In the genomic region with DNA sequence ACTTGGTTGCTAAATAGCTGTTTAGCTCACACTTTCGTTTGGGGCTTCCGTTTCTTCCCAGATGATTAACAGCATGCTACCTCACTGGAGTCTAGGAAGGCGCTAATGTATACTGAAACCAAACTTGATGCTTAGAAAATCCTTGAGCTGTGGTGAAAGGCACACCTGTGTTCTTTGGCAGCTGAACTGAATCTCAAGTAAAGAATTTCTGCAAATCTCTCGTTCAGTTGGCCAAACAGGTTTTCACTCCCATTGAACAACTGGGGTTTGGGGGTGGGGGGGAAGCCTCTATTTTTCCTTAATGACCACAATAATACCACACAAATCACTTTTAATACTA, we compare ENCODE assay signal across 26 mouse cellular contexts.
DNase-seq lines count a peak whose midpoint lies in the region; ATAC-seq and TF ChIP-seq lines count a peak whose summit lies in the region.
"Had no signal": no experiment of that assay in that cellular context is flagged by ENCODE, and none has a peak within 500 bp of the region (broad histone marks: within the 10 kb centered on the region; RNA-seq: fewer than 3 reads in every experiment).

No protein-coding gene starts in this region.

- peaks cover 14% of the 10 kb centered on the region; the same call in 1 of the 2 replicates for H3K27me3 ChIP-seq in forebrain, embryonic 16.5 days (replicated peaks; ENCODE audit: control insufficient read depth, insufficient read depth, low read length)
- peaks cover 10% of the 10 kb centered on the region for H3K27me3 ChIP-seq in forebrain, embryonic 11.5 days (ENCODE audit: control insufficient read depth, insufficient read depth, low read length)
- H3K27me3 ChIP-seq in lung, postnatal 0 days (replicated peaks; ENCODE audit: insufficient read depth, low read length): no peaks in the 10 kb centered on the region
- H3K27me3 ChIP-seq in stomach, embryonic 16.5 days (ENCODE audit: control insufficient read depth, insufficient read depth, low read length): no peaks in the 10 kb centered on the region
- peaks cover 34% of the 10 kb centered on the region for H3K27me3 ChIP-seq in midbrain, embryonic 10.5 days (ENCODE audit: low read depth, poor library complexity, severe bottlenecking)

- no peak overlapping the region for H3K9ac ChIP-seq in forebrain, embryonic 16.5 days (replicated peaks; ENCODE audit: low read depth, low read length)
- H3K9ac ChIP-seq in forebrain, embryonic 11.5 days (ENCODE audit: low read length): no peak overlapping the region
- no peak overlapping the region for H3K9ac ChIP-seq in lung, postnatal 0 days (replicated peaks; ENCODE audit: low read depth)
- no peak overlapping the region for H3K9ac ChIP-seq in stomach, embryonic 16.5 days (ENCODE audit: low read length)
- H3K9ac ChIP-seq: embryonic facial prominence, embryonic 13.5 days; forebrain, embryonic 13.5 days; hindbrain, embryonic 15.5 days; limb, embryonic 12.5 days; liver, embryonic 15.5 days; midbrain, embryonic 13.5 days; neural tube, embryonic 13.5 days had no signal

- H3K9me3 ChIP-seq in forebrain, embryonic 16.5 days (ENCODE audit: control insufficient read depth, low read length): no peaks in the 10 kb centered on the region
- H3K9me3 ChIP-seq in forebrain, embryonic 11.5 days (ENCODE audit: control insufficient read depth, low read length): no peaks in the 10 kb centered on the region
- H3K9me3 ChIP-seq in lung, postnatal 0 days (ENCODE audit: low read length): no peaks in the 10 kb centered on the region
- H3K9me3 ChIP-seq in stomach, embryonic 16.5 days (replicated peaks; ENCODE audit: control insufficient read depth, low read length): no peaks in the 10 kb centered on the region
- no peaks in the 10 kb centered on the region for H3K9me3 ChIP-seq in midbrain, embryonic 10.5 days (replicated peaks)
- H3K9me3 ChIP-seq: embryonic facial prominence, embryonic 13.5 days; forebrain, embryonic 13.5 days; hindbrain, embryonic 10.5 days; hindbrain, embryonic 15.5 days; limb, embryonic 12.5 days; liver, embryonic 15.5 days; midbrain, embryonic 13.5 days; neural tube, embryonic 13.5 days had no signal

- ATAC-seq in forebrain, embryonic 16.5 days: peak; percentile 19; the same call in 1 of the 2 replicates
- no peak for ATAC-seq in forebrain, embryonic 11.5 days (replicated peaks; ENCODE audit: low FRiP score)
- ATAC-seq in lung, postnatal 0 days: peak; percentile 37; the same call in 1 of the 2 replicates
- ATAC-seq in megakaryocyte, adult 5-6 weeks (ENCODE audit: poor library complexity, severe bottlenecking): peak; percentile 14; the same call in 1 of the 2 replicates
- ATAC-seq in stomach, embryonic 16.5 days (ENCODE audit: insufficient read depth, low FRiP score): no peak
- ATAC-seq: forebrain, embryonic 13.5 days; midbrain, embryonic 13.5 days had no signal

- no peaks in the 10 kb centered on the region for H3K36me3 ChIP-seq in forebrain, embryonic 16.5 days (ENCODE audit: control insufficient read depth, insufficient read depth)
- no peaks in the 10 kb centered on the region for H3K36me3 ChIP-seq in forebrain, embryonic 11.5 days (ENCODE audit: control insufficient read depth, insufficient read depth, low read length)
- H3K36me3 ChIP-seq in lung, postnatal 0 days (ENCODE audit: insufficient read depth, low read length): no peaks in the 10 kb centered on the region
- no peaks in the 10 kb centered on the region for H3K36me3 ChIP-seq in stomach, embryonic 16.5 days (ENCODE audit: control insufficient read depth, insufficient read depth, low read length)
- H3K36me3 ChIP-seq in midbrain, embryonic 10.5 days: no peaks in the 10 kb centered on the region
- H3K36me3 ChIP-seq: embryonic facial prominence, embryonic 13.5 days; hindbrain, embryonic 10.5 days; hindbrain, embryonic 15.5 days; limb, embryonic 12.5 days; liver, embryonic 15.5 days; midbrain, embryonic 13.5 days; neural tube, embryonic 13.5 days had no signal

- 25% methylated on average over 4 of the region's 4 CpGs for WGBS in forebrain, embryonic 16.5 days
- WGBS in forebrain, embryonic 11.5 days: 67% methylated on average over 4 of the region's 4 CpGs
- WGBS in lung, postnatal 0 days: 37% methylated on average over 4 of the region's 4 CpGs
- WGBS in stomach, embryonic 16.5 days: 49% methylated on average over 4 of the region's 4 CpGs
- 67% methylated on average over 4 of the region's 4 CpGs for WGBS in midbrain, embryonic 10.5 days

- TF ChIP-seq CTCF in lung, postnatal 0 days (IDR thresholded peaks at IDR 0.05): no peak

- DNase-seq in forebrain, embryonic 11.5 days (ENCODE audit: low spot score): no peak
- peak; percentile 74 for DNase-seq in lung, postnatal 0 days (ENCODE audit: low spot score)
- no peak for DNase-seq in lung, postnatal 10 days
- DNase-seq in midbrain, embryonic 10.5 days (ENCODE audit: low spot score): no peak
- no peak for DNase-seq in cerebellum, adult 11-12 months
- DNase-seq: cerebellum, adult 9-10 months; cerebellum, postnatal 36 days; gastrocnemius, postnatal 36 days; heart, postnatal 14 days; kidney, adult 11 months; kidney, postnatal 25 days; right cerebral cortex, postnatal 4 days; thymus, adult 18-20 months; thymus, postnatal 25 days had no signal

- no peak overlapping the region for H3K27ac ChIP-seq in forebrain, embryonic 16.5 days (ENCODE audit: low read length)
- H3K27ac ChIP-seq in forebrain, embryonic 11.5 days (ENCODE audit: low read depth, low read length): no peak overlapping the region
- H3K27ac ChIP-seq in lung, postnatal 0 days (ENCODE audit: low read length): peak overlapping the region; percentile 68
- peak overlapping the region; percentile 70 for H3K27ac ChIP-seq in stomach, embryonic 16.5 days (ENCODE audit: low read length)
- H3K27ac ChIP-seq in midbrain, embryonic 10.5 days (replicated peaks): no peak overlapping the region
- H3K27ac ChIP-seq: embryonic facial prominence, embryonic 13.5 days; forebrain, embryonic 13.5 days; hindbrain, embryonic 10.5 days; hindbrain, embryonic 15.5 days; left cerebral cortex, adult 2 months; limb, embryonic 12.5 days; liver, embryonic 15.5 days; midbrain, embryonic 13.5 days; neural tube, embryonic 13.5 days had no signal

- peaks cover 14% of the 10 kb centered on the region for H3K4me1 ChIP-seq in forebrain, embryonic 16.5 days (replicated peaks; ENCODE audit: control insufficient read depth, insufficient read depth, low read length)
- H3K4me1 ChIP-seq in forebrain, embryonic 11.5 days (replicated peaks; ENCODE audit: control insufficient read depth, insufficient read depth, low read length): peaks cover 7% of the 10 kb centered on the region; the same call in 1 of the 2 replicates
- H3K4me1 ChIP-seq in lung, postnatal 0 days (ENCODE audit: insufficient read depth, low read depth, low read length): peaks cover 6% of the 10 kb centered on the region; the same call in 1 of the 2 replicates
- H3K4me1 ChIP-seq in stomach, embryonic 16.5 days (ENCODE audit: control insufficient read depth, insufficient read depth, low read length): peaks cover 6% of the 10 kb centered on the region
- H3K4me1 ChIP-seq in midbrain, embryonic 10.5 days: peaks cover 17% of the 10 kb centered on the region

- no peak overlapping the region for H3K4me2 ChIP-seq in forebrain, embryonic 16.5 days (ENCODE audit: low read length)
- H3K4me2 ChIP-seq in forebrain, embryonic 11.5 days (ENCODE audit: low read depth, low read length, severe bottlenecking): no peak overlapping the region
- H3K4me2 ChIP-seq in lung, postnatal 0 days (replicated peaks; ENCODE audit: low read depth, low read length): peak overlapping the region; percentile 27
- H3K4me2 ChIP-seq in stomach, embryonic 16.5 days (ENCODE audit: low read depth, low read length): no peak overlapping the region
- H3K4me2 ChIP-seq: embryonic facial prominence, embryonic 13.5 days; forebrain, embryonic 13.5 days; hindbrain, embryonic 15.5 days; limb, embryonic 12.5 days; liver, embryonic 15.5 days; midbrain, embryonic 13.5 days; neural tube, embryonic 13.5 days had no signal

- TF ChIP-seq EP300 in lung, postnatal 0 days (IDR thresholded peaks at IDR 0.05): peak; percentile 31; the same call in 1 of the 2 replicates

- H3K4me3 ChIP-seq in forebrain, embryonic 16.5 days (replicated peaks; ENCODE audit: low read length): no peak overlapping the region
- no peak overlapping the region for H3K4me3 ChIP-seq in forebrain, embryonic 11.5 days (ENCODE audit: low read depth, low read length)
- H3K4me3 ChIP-seq in lung, postnatal 0 days (ENCODE audit: low read depth, low read length): no peak overlapping the region
- no peak overlapping the region for H3K4me3 ChIP-seq in stomach, embryonic 16.5 days (replicated peaks; ENCODE audit: low read length)
- no peak overlapping the region for H3K4me3 ChIP-seq in midbrain, embryonic 10.5 days
- H3K4me3 ChIP-seq: embryonic facial prominence, embryonic 13.5 days; forebrain, embryonic 13.5 days; hindbrain, embryonic 10.5 days; hindbrain, embryonic 15.5 days; left cerebral cortex, adult 2 months; limb, embryonic 12.5 days; liver, embryonic 15.5 days; midbrain, embryonic 13.5 days; neural tube, embryonic 13.5 days had no signal

Comparison
In these comparisons a context has a peak if more than half of its experiments do, and no peak if none do; other contexts are left out.
1. ATAC-seq: peak in forebrain, embryonic 16.5 days (single experiment), lung, postnatal 0 days (single experiment) and megakaryocyte, adult 5-6 weeks (single experiment); none in forebrain, embryonic 11.5 days (single experiment) and stomach, embryonic 16.5 days (single experiment).
2. H3K27ac ChIP-seq: peak in lung, postnatal 0 days (single experiment) and stomach, embryonic 16.5 days (single experiment); none in forebrain, embryonic 16.5 days (single experiment), forebrain, embryonic 11.5 days (single experiment) and midbrain, embryonic 10.5 days (single experiment).